Mouse (Mus musculus): ENCODE measurements around the gene Il18rap. TPM values are rescaled to one million over a fixed set of nuclear protein-coding genes. Genes with fewer than 3 reads are reported as not detected.
"Not testable (repeated sequence)": the region's sequence is repeated elsewhere in the genome, so short reads cannot be mapped to it uniquely, and the experiment has no call there.

Il18rap gene
- total RNA-seq, 1 experiment from 2014 or later, result 170 TPM

GRCm38 (mm10) chr1:40523971-40524722 lies 9.0 kb downstream of the Il18rap start:
- ATAC-seq (ENCODE audit: extremely low read depth, insufficient number of reproducible peaks, low FRiP score, poor library complexity, severe bottlenecking), result no peak

DNA sequence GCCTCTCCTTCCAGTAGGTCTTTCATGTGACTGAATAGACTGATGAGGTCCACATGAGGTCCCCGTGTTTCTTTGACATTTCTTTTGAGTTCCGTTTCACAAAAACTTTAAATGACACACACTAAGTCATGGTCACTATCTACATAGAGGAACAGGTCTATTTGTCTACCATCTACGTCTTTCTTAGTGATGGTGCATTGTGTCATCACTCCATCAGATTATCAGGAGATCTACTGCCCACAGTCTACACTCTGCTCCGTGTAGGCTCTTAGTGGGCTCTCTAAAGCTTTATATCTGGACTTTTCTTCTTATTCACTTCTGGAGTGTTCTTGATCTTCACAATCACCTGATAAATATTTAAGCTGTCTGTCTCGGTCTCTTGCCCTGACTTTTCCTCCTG lies 14.1 kb downstream of the Il18rap start:
- no peak for ATAC-seq (ENCODE audit: extremely low read depth, insufficient number of reproducible peaks, low FRiP score, poor library complexity, severe bottlenecking)

- no peak for ATAC-seq (ENCODE audit: extremely low read depth, insufficient number of reproducible peaks, low FRiP score, poor library complexity, severe bottlenecking)
Observed at GRCm38 (mm10) chr1:40537577-40537976, 22.4 kb downstream of the Il18rap start.

GRCm38 (mm10) chr1:40544650-40545049 lies 29.5 kb downstream of the Il18rap start:
- ATAC-seq (ENCODE audit: extremely low read depth, insufficient number of reproducible peaks, low FRiP score, poor library complexity, severe bottlenecking), result 0 out of 2 replicates have a peak, but pooled peaks have one; percentile 36

DNA sequence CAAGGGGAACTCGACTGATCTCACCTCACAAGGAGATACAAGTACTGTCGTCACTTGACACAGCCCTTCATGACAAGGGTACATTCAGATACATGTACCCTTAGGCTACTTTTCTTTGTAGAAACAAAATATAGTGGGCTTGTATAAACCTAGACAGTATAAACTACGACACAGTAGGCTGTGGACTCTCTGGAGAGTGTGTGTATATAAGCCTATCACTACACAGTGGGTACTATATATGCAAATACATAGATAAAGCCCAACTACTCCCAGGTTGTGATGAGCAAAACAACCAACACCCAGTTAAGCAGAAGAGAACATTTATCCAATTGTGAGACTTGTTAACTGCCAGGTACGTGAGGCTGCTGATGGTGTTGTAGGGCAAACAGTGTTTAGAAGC lies 31.5 kb downstream of the Il18rap start:
- no peak for ATAC-seq (ENCODE audit: extremely low read depth, insufficient number of reproducible peaks, low FRiP score, poor library complexity, severe bottlenecking)

DNA sequence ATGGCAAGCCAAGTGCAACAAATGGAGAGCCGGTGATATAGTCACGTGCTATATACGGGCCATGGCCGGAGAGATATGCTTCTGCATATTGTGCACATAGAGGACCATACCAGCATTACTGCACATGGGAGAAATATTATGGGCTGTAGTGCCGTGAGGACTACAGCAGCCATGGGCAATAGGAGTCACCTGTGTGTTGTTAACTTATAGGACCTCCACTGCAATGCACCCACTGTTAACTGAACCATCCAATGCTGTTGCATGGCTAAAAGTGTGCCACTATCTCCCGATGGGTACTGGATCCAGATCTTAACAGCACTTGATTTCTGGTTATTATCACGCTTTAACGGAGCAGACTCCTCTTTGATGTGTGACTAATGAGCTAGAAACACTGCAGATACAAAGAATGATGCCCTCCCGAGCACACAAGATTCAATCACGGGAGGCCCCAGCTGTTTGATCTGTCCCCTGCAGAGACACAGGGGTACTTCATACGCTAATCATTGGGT lies 32.0 kb downstream of the Il18rap start:
- ATAC-seq (ENCODE audit: extremely low read depth, insufficient number of reproducible peaks, low FRiP score, poor library complexity, severe bottlenecking), result no peak

- no peak for ATAC-seq (ENCODE audit: extremely low read depth, insufficient number of reproducible peaks, low FRiP score, poor library complexity, severe bottlenecking)
Observed at GRCm38 (mm10) chr1:40547762-40548161, 32.6 kb downstream of the Il18rap start.

- no peak for ATAC-seq (ENCODE audit: extremely low read depth, insufficient number of reproducible peaks, low FRiP score, poor library complexity, severe bottlenecking)
Observed at GRCm38 (mm10) chr1:40569374-40569773, 54.2 kb downstream of the Il18rap start.

GRCm38 (mm10) chr1:40579784-40580183 lies 64.6 kb downstream of the Il18rap start, which contains the start of gene Slc9a4:
TSS of gene Slc9a4 (plus strand) at chr1:40580081.
- no peak for ATAC-seq (ENCODE audit: extremely low read depth, insufficient number of reproducible peaks, low FRiP score, poor library complexity, severe bottlenecking)

GRCm38 (mm10) chr1:40580269-40580668 lies 65.1 kb downstream of the Il18rap start:
- no peak for ATAC-seq (ENCODE audit: extremely low read depth, insufficient number of reproducible peaks, low FRiP score, poor library complexity, severe bottlenecking)

DNA sequence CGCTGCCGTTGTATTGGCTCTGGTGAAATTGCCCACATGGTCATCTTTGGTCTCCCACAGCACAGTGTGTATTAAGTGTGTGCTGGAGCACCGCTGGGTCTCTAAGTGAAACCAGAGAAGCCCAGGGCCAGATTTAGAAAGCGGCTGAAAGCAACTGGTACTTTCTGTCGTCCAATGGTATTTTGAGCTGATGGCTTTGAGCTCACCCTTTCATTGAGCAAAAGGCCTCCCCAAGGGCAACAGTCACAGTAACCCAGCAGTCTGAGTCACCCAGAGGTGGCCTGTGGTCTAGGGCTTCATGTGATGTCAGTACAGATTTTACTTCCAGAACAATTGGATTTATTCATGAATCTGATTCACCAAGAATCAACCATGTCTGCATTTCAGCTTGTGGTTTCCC lies 71.6 kb downstream of the Il18rap start:
- no peak for ATAC-seq (ENCODE audit: extremely low read depth, insufficient number of reproducible peaks, low FRiP score, poor library complexity, severe bottlenecking)

- ATAC-seq (ENCODE audit: extremely low read depth, insufficient number of reproducible peaks, low FRiP score, poor library complexity, severe bottlenecking), result no peak
Observed at GRCm38 (mm10) chr1:40590931-40591330, 75.8 kb downstream of the Il18rap start.

- no peak for ATAC-seq (ENCODE audit: extremely low read depth, insufficient number of reproducible peaks, low FRiP score, poor library complexity, severe bottlenecking)
Observed at GRCm38 (mm10) chr1:40597822-40598221, 82.7 kb downstream of the Il18rap start.

GRCm38 (mm10) chr1:40599661-40600060 lies 84.5 kb downstream of the Il18rap start:
- ATAC-seq (ENCODE audit: extremely low read depth, insufficient number of reproducible peaks, low FRiP score, poor library complexity, severe bottlenecking), result not testable (repeated sequence)

GRCm38 (mm10) chr1:40600394-40601327 lies 85.5 kb downstream of the Il18rap start:
- no peak for ATAC-seq (ENCODE audit: extremely low read depth, insufficient number of reproducible peaks, low FRiP score, poor library complexity, severe bottlenecking)

Other genes with a start within 250 kb of the Il18rap start
- gene Il1rl2, start 190.8 kb upstream of the Il18rap start, total RNA-seq (2017), result 0.70 and 1.6 TPM in 2 replicates
- 3.6 and 4.1 TPM in 2 replicates for gene Il1rl1, start 85.8 kb upstream of the Il18rap start, total RNA-seq (2017)
- 15.3 and 18.0 TPM in 2 replicates for gene Il18r1, start 49.8 kb upstream of the Il18rap start, total RNA-seq (2017)
- not detected in 2 replicates for gene Slc9a4, start 64.7 kb downstream of the Il18rap start, total RNA-seq (2017)
- gene Slc9a2, start 165.2 kb downstream of the Il18rap start, total RNA-seq (2017), result not detected in 2 replicates